Mouse (Mus musculus): Measurements from ENCODE around the gene Nprl3. TPM values are rescaled to one million over a fixed set of nuclear protein-coding genes. Genes with fewer than 3 reads are reported as not detected.

The Nprl3 gene
- polyA plus RNA-seq, 1 experiment from 2014 or later: 46.9 TPM

GRCm38 (mm10) chr11:32181973-32182868, 85.3 kb downstream of the Nprl3 start:
- Histone ChIP-seq H3K9me3 (no peaks in the 10 kb centered on the region), H3K27ac (no peak overlapping the region), H3K4me3 (no peak overlapping the region), H3K4me1 (no peaks in the 10 kb centered on the region), H3K4me2 (replicated peaks) (no peak overlapping the region), H3K36me3 (no peaks in the 10 kb centered on the region), H3K9ac (no peak overlapping the region), H3K27me3 (replicated peaks) (no peaks in the 10 kb centered on the region)
- WGBS: 48% methylated on average over 25 of the region's 25 CpGs
- ATAC-seq (ENCODE audit: low FRiP score, low read depth): peak; percentile 71; the same call in 1 of the 2 replicates

- Histone ChIP-seq H3K4me3 (no peak overlapping the region), H3K9me3 (no peaks in the 10 kb centered on the region), H3K4me1 (no peaks in the 10 kb centered on the region), H3K9ac (no peak overlapping the region), H3K27me3 (replicated peaks) (no peaks in the 10 kb centered on the region), H3K27ac (no peak overlapping the region), H3K36me3 (no peaks in the 10 kb centered on the region), H3K4me2 (replicated peaks) (no peak overlapping the region)
- WGBS: 87% methylated on average over 4 of the region's 4 CpGs
- ATAC-seq (ENCODE audit: low FRiP score, low read depth): no peak
Measured at GRCm38 (mm10) chr11:32181246-32181645, 86.3 kb downstream of the Nprl3 start.

GRCm38 (mm10) chr11:32178506-32178905, 89.0 kb downstream of the Nprl3 start:
- Histone ChIP-seq H3K4me2 (replicated peaks) (no peak overlapping the region), H3K27ac (no peak overlapping the region), H3K9me3 (no peaks in the 10 kb centered on the region), H3K4me1 (no peaks in the 10 kb centered on the region), H3K27me3 (replicated peaks) (no peaks in the 10 kb centered on the region), H3K4me3 (no peak overlapping the region), H3K9ac (no peak overlapping the region), H3K36me3 (no peaks in the 10 kb centered on the region)
- 82% methylated on average over 1 of the region's 1 CpGs for WGBS
- no peak for ATAC-seq (ENCODE audit: low FRiP score, low read depth)

Other genes with a start within 250 kb of the Nprl3 start
- gene Il9r, start 67.4 kb downstream of the Nprl3 start, polyA plus RNA-seq (2016; fragmentation: Nextera tagmentation; extraction: Ambion mirVana): 0.08 TPM in 1 of 2 replicates, not detected in the other
- 52.8 and 59.3 TPM in 2 replicates for gene Snrnp25, start 62.3 kb downstream of the Nprl3 start, polyA plus RNA-seq (2016; fragmentation: Nextera tagmentation; extraction: Ambion mirVana)
- gene Rhbdf1, start 45.4 kb downstream of the Nprl3 start, polyA plus RNA-seq (2016; fragmentation: Nextera tagmentation; extraction: Ambion mirVana): 26.4 and 32.9 TPM in 2 replicates
- 30.3 and 30.7 TPM in 2 replicates for gene Mpg, start 41.2 kb downstream of the Nprl3 start, polyA plus RNA-seq (2016; fragmentation: Nextera tagmentation; extraction: Ambion mirVana)
- gene Hba-x, start 8.7 kb upstream of the Nprl3 start, polyA plus RNA-seq (2016; fragmentation: Nextera tagmentation; extraction: Ambion mirVana): 1,310 and 1,360 TPM in 2 replicates
- 2,385 and 2,610 TPM in 2 replicates for gene Hba-a1, start 15.8 kb upstream of the Nprl3 start, polyA plus RNA-seq (2016; fragmentation: Nextera tagmentation; extraction: Ambion mirVana)
- 3.2 and 3.3 TPM in 2 replicates for gene Hbq1b, start 19.3 kb upstream of the Nprl3 start, polyA plus RNA-seq (2016; fragmentation: Nextera tagmentation; extraction: Ambion mirVana)
- gene Hba-a2, start 28.8 kb upstream of the Nprl3 start, polyA plus RNA-seq (2016; fragmentation: Nextera tagmentation; extraction: Ambion mirVana): 5,164 and 5,594 TPM in 2 replicates
- gene Hbq1a, start 32.4 kb upstream of the Nprl3 start, polyA plus RNA-seq (2016; fragmentation: Nextera tagmentation; extraction: Ambion mirVana): 0.41 and 0.65 TPM in 2 replicates
- gene Sh3pxd2b, start 80.1 kb upstream of the Nprl3 start, polyA plus RNA-seq (2016; fragmentation: Nextera tagmentation; extraction: Ambion mirVana): 24.6 and 25.0 TPM in 2 replicates
- gene Ubtd2, start 187.7 kb upstream of the Nprl3 start, polyA plus RNA-seq (2016; fragmentation: Nextera tagmentation; extraction: Ambion mirVana): 57.4 and 60.6 TPM in 2 replicates